Mouse (Mus musculus) embryonic fibroblast, embryonic 13.5 days (primary cell): ENCODE results near the gene Ptprf.

Source experiments
- CTCF ChIP-seq: IDR thresholded peaks from 2 replicates; pipeline ENCODE4 v1.5.1; 2011; ENCODE audit warnings: mild to moderate bottlenecking, control low read depth, low read length, moderate library complexity, borderline replicate concordance; ENCODE audit not compliant: insufficient read depth
- POLR2A ChIP-seq: IDR thresholded peaks from 2 replicates; pipeline ENCODE4 v1.6.1; 2011; ENCODE audit warnings: low read depth, mild to moderate bottlenecking, control low read depth, low read length, moderate library complexity

DNA sequence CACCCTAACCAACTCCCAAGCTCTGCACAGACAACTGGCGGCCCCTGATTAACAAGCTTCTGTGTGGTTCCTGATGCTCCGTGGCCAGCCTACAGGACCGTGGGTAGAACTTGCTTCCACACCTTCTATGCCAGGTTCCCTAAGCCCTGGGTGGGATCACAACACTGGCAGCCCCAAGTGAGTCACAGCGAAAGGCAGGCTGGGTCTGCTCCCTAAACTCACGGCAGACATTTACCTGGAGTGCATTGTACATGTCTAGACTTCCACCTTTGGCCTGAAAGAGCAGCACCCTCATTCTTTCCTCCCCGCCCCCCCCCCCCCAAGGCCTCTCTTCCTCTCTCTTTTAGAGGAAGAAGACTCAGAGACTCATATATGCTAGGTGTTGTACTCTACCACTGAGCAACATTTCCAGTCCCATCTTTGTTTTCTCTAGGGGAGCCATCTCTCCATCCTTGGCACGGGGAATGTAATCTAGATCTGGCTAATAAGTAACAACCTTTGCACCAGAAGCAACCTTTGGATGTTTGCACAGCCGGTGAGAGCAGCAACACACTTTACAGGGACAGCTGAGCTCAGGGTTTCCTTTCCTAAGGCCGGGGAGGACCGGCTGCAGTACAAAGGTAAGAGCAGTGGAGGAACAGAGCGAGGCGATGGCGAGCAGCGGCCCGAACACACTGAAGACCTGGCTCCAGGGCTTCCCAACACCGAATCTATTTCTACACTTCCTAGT, 51.1 kb downstream of the Ptprf start:
- TF ChIP-seq POLR2A: no peak
- TF ChIP-seq CTCF: no peak
